Mouse (Mus musculus) urinary bladder, adult 2 months (tissue): Measurements from ENCODE around the gene Scfd2. TPM values are rescaled to one million over a fixed set of nuclear protein-coding genes. Genes with fewer than 3 reads are reported as not detected.
A peak's percentile ranks its signal among the peaks of the same experiment; 100 is the strongest.

Source experiments
- DNase-seq: peaks from one replicate; pipeline ENCODE4 v3.0.0; 2022; ENCODE audit warnings: low spot score
- polyA plus RNA-seq: library from polyadenylated mRNA; depleted of rRNA; stranded (reverse); fragments of >200 nt; gene quantifications from 2 replicates; pipeline ENCODE4 v1.2.3, GENCODE M21; 2012

The Scfd2 gene
- polyA plus RNA-seq, 1 experiment, result 9.1 TPM

DNA sequence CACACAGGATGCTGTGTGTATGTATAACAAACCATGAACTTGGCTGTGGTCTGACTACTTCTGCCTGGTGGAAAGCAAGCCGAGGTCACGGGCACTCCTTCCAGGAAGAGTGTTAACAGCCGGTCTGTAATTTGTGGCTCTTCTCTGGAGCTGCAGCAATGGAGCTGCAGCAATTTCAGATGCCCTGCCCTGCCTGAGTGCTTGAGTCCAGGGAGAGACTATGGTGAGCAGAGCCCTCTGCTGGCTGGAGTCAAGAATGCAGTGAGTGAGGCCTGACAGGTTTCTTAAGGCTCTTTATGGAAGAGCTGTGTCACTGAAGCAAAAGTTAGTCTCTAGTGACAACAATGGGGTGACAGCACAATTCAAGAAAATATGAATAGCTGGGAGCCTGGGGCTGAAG lies 253.8 kb downstream of the Scfd2 start:
- peak; percentile 59 for DNase-seq

DNA sequence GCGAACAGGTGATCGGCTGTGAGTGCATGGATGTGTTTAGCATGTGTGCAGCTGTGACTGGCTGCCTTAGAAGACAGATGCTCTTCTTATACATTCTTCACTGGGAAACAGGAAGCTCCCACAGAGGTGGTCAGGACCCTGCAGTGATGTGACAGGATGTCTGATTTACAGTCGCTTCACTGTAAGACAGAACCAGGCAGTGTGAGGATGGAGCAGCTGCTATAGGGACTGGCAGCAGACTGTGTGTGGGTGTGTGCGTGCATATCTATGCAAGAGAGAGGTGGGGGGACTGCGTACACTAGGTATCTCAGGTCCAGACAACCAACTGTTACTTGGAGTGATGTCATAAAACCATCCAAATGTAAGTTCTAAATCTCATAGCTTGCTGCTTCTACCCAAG lies 254.3 kb downstream of the Scfd2 start:
- DNase-seq, result no peak

DNA sequence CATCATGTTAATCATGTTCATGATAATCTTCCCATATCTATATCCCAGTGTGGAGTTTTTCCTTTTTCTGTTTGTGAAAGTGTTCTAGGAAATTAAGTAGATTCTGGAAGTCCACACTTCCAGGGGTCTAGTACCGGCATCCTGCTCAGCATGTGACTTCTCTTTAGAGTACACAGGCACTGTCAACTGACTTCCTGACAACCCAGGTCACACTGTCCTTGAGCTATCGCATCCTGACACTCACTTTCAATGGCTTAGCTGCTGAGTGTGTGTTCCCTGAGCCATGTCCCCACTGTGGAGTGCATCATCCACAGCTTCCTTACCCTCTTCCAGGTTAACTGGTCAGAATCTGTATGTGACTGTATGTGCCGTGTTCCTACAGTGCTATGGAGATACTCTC lies 258.2 kb downstream of the Scfd2 start:
- no peak for DNase-seq

DNA sequence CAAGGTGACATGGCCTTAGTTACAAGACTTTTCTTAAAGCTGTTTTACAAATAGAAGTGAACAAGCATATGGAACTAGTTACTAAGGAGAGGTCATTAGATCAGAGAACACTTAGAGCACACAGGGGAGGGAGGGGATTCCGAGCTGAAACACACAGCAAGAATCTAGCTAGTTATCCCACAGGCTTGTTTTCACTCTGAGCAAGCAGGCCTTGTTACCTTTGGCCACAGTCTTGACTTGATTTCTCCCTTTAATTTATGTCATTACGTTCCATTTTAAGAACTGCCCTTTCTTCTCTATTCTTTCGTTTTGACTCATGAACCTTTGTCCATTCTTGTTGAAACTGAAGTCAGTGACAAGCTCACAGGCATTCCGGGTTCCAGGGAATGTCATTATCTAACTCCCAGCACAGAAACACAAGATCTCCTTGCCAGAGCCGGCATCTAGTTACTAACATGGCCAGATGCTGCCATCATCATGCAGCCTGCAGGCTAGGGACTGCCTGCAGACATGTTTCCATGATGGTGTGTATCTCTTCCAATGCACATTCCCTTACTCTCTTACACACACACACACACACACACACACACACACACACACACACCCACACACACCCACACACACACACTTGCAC lies 263.7 kb downstream of the Scfd2 start:
- no peak for DNase-seq

DNA sequence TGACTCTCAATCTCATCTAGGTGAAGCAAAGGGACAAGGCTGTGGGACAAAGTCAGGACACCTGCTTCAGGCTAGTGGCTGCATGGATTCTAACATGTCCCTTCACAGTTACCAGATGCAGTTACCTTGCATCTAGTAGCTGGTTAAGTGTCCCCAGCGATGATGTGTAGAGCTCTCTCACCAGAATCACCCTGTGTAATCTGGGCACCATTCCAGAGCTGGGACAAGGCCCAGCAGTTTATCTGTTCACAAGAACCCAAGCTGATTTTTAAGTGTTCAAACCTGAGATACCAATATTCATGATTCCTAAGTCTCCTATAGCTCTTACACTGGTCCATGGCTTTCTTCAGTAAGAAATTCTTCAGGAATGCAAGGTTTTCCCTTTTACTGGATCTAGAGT lies 264.4 kb downstream of the Scfd2 start:
- DNase-seq, result no peak

DNA sequence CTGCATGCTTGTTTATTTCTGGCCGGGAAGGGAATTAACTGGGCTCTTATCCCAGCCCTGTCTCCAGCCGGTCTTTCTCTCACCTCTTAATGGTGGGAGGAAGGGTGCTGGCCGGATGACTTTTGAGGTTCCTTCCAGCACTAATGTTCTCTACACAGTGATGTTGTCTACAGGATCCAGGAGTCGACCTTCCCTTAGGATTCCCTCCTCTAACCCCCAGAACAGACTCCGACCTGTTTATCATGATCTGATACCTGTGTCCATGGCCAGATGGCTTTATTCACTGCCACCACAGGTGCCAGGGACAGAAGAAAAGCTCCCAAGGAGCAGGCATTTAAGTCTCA lies 265.1 kb downstream of the Scfd2 start:
- DNase-seq, result no peak

DNA sequence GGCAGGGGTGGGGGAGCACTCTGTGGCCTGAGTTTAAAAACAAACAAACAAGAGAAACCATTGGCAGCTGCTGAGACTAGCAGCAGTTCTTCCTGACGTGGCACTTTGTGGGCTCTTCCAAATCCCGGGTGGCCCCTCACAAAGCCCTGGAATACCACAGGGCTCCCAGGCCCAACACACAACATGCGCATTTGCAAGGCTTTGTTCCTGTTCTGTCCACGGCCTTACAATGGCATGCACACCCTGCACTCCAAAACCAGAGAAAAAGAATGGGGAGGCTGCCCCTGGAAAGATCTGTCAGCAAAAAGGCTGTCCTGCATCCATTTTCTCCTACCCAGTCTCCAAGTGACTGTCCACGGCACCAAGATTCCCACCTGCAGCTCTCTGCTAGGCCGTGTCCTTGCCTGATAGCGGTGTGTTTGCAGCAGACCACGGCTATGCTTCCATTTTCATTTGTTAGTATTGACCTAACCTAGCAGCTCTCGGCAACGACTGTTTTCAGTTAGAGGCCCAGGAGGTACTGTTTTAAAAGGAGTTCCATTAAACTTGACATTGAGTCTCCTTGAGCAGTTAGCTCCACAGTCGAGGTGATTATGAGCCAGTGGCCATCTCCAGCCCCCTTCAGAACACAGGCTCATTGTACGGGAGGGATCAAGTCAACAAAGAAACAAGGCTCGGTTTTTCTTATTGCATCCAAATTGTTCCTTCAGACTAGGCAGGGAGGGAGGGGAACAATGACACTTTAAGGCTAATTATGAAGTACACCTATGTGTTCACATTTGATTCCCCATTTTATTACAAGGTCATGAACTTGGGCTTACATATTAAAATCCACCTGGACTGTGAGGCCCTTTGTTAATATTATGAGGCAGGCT lies 265.7 kb downstream of the Scfd2 start:
- no peak for DNase-seq

DNA sequence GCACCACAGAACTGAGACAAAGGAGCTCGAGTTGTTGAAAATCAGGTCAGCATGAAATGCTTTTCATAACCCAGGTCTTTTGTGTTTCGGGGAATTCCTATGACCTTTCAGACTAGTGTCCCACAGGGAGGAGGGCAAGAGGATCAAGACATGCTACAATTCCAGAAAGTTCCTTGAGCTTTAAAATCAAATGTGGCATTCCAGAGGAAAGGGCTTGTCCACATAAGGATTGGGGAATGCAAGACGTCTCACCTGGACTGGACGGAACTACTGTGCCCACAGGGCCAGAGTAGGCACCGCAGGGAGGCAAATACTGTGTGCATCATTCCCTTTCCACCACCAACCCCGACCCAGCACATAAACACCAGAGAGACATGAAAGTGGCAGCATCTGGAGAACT lies 266.4 kb downstream of the Scfd2 start:
- DNase-seq, result no peak

DNA sequence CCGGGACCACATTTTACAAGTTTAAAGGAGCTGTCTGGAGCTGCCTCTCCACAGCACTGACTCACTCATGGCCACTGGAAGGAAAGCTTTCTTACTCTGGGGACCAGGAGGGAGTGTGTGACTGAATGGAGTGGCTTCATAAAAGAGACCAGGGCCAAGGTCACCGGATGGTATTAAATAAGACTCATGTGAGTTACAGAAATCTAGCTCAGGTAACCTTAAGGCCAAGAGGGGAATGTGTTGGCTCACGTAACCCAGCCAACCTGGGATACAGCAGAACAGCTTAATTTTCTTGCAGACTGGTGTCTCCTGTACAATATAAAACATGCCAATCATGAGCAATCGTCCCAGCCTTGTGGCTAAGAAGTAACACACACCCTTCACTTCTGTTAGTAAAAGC lies 267.0 kb downstream of the Scfd2 start:
- DNase-seq, result no peak

DNA sequence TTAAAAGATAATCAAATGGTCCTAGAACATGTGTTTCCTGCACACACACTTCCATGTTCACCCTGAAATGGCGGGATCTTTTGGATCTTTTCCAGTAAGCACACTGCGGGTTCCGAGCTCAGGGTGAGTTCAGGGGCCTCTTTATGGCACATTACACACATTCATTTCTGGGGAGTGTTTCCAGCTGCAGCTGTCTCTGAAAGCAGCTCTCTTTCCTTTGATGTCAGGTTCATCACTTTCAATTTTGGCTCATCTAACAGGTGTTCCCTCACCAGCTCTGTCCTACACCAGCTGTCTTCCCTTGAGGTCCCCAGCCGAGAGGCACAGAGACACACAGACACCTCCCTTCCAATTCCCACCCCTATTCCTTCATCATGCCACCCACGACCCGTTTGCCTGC lies 270.5 kb downstream of the Scfd2 start:
- no peak for DNase-seq

DNA sequence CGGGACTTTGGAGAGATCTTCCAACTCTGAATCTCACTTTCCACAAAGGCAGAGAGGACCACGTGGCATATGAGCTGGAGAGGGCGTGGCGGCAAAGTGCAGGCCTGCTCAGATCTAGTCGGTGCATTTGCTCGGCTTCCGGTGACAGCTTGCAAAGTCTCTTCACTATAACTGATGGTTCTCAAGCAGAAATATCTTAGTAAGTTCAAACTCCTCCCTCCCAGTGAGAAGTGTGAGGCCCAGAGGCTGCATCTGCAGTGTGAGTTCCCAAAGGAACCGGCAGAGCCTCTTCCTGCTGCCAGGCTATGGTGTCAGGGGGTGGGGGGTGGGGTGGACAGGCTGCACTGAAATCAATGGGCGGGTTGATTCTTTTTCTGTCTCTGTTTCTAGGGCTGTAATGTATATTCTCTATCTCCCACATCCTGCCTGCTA lies 271.2 kb downstream of the Scfd2 start:
- no peak for DNase-seq

DNA sequence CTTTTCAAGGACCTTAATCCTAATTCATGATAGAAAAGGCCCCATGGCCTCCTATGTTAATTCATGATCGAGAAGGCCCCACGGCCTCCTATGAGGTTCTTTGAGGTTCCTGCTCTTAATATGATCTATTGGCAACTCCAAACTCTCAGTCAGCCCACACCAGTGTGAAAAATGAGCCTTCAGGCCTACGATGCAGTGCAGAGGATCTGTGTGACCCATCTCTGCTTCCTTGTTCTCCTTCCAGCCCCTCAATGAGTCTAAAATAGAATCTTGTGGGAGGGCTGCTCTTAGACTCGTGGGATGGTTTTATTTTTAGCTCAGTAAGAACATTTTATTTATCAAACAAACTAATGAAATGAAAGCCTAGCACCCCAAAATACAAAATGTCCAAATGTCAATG lies 274.9 kb downstream of the Scfd2 start:
- DNase-seq, result no peak

DNA sequence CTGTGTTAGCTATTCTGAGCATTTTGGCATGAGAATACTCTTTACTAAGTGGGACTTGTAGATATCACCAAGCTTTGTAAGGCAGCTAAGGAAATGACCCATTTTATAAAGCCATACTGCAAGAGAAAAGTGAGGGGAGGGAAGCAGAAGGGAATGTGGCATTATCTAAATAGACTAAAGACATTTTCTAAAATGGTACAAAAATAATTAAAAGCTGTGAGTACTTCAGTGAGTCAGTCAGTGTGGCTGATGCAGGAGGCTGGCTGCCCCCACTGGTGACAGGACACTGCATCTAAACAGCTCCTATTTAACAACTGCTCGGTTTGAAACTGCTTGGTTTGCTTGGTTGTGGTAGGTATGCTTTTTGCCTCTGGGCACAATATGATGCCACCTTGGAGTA lies 276.6 kb downstream of the Scfd2 start:
- no peak for DNase-seq

DNA sequence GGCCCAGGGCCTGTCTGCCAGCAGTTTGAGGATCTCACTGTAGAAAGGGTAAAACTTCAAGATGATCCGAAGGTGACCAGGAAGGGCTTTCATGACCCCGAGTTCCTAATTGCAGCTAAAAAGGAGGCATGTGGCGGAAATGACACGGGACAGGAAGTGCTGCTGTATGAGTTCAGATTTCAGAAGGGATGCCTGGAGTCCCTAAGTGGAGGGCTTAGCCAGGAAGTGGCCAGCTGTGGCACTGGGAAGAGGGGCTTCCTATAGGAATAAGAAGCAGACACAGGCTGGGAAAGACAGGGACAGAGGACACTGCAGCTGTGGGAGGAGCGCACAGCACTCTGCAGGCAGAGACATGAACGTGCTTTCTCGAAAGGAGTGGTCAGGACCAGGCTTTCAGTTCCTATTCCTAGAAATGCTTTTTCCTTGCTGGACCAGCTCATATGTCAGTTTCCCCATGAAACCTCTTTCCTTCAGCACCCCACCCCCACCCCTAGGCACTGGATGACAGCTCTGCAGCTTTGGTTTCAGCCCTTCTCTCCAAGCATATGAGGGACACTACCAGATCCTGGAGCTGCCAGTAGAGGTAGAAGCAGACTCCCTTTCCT lies 277.7 kb downstream of the Scfd2 start:
- DNase-seq, result no peak

DNA sequence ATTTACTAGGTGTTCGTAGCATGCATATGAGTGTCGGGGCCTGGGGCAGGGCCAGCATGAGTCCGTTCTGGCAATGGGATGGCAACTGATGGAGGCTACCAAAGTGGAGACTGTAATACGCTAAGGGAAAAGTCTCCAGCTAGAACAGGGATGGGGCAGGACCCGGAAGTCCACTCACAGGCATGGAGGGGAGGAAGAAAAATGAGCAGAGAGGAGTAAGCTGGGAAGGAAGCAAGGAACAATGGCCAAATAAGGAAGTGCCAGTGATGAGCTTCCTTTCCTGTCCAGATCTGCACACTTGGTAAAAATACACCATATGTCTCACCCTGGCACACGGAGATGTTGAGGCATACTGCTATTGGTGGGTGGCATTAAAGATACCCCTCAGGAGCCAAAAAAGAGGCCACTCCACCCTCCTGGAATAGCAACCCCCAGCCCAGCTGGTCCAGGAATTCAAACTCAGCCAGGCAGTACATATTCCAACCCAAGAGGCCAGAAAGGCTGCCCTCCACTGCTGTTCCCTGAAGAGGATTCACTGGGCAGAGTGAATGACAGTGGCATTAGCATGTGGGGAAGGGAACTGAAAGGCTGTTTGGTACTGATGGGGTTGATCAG lies 278.8 kb downstream of the Scfd2 start:
- no peak for DNase-seq

DNA sequence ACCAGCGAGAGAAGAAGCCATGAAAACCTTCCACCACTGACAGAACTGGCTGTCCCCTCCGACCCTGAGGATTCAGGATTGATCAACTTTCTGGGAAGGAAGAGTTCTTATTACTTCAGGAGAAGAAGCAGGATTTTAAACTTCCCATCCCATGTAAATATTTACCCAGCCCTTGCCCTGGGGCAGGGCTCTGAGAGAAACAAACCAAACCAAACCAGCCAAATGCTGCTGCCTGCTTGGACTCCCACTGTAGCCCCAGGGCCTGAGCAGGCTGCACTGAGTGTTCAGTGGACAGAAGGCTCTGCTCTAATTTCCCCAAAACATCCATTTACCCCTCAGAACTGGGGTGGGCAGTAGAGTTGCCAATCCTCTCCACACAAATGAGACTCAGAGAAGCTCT lies 280.6 kb downstream of the Scfd2 start:
- no peak for DNase-seq

DNA sequence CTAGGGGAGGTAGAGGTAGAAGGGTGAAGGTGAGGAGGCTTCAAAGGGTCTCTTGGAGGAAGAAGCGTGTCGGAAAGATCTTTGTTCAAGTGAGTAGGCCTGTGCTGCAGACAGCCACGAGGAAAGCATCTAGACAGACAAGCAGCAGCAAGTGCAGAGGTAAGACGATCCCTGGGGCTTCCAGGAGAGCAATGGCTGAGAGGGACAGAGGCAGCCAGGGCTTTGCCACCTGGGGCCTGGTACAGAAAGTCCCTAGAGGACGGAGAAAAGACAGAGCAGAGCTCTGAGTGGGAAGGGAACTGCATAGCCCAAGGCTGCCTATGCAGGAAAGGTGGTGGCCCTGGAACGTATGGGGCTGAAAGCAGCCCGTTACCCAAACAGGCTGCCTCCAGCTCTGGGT lies 281.3 kb downstream of the Scfd2 start:
- DNase-seq, result no peak

DNA sequence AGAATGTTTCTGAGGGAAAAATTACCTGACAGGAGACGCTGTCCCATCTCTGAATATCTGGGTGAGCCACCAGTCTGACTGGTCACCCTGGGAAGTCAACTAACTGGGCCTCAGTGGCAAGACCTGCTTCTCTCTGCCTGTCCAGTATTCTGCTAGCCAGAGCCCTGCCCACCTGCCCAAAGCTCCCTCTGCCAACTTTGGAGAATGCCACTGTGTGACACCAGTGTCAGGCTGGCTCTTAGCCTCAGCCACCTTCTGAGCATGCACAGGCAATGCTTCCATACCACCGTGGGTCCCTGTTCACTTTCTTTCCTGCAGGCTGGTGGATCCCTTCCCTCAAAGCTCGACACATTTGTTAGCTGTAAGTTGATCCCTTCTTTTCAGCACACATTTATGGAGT lies 281.8 kb downstream of the Scfd2 start:
- no peak for DNase-seq

DNA sequence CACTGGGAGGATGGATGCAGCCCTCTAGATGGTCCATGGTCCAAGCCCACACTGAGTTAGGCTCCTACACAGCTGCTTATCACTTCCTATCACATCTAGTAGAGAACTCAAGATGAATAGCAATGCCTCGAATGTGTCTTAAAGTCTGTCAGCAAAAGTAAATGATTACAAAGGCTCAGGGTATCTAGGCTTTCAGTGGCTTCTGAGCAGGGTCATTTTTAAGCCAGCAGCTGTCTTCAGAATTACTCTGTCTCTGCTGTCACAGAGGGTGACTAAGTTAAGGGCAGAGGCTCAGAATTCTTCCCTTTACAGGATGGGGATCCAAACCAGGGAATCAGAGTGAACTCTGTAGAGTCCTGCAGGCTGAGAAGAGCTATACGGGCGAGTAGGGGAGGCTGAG lies 284.6 kb downstream of the Scfd2 start:
- DNase-seq, result no peak

DNA sequence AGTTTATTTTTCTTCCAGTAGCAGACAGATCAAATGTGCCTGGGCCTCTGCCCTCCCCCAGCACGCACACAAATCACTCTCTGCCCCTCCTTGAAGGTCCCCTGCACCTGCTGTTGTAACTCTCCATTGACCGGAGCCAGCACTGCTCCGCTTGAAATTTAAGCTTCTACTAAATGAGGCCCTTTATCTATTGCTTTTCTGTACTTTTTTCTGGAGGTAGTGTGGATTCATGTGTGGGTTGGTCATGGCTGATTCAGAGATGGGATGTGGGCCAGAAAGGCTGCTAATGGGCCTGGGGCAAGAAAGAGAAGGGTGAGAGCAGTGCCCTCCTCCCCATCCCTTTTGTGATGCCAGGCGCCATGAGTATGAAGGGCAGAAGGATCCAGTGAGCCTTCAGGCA lies 285.1 kb downstream of the Scfd2 start:
- no peak for DNase-seq

DNA sequence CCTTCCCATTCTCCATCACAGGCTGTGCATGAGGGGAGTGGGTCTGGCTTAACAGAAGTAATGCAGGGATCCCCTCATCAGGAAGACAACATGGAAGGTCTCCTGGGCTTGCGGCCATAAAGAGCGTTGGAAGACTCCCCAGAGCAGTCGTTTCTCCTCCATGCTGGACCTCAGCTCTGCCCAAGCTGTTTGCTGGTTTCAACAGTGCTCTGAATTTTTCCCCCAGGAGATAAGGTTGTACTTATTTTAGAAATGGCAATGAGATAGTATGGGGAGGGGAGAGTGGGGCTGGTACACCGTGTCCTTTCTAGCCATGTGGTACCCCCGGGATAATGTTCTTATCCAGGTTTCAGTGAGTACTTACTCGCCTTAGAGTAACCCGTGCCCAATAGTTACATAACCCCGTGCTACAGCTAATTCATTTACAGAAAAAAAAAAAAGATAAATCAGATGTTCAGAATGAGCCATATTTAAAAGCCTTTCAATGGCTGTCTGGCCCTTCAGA lies 285.9 kb downstream of the Scfd2 start:
- no peak for DNase-seq

DNA sequence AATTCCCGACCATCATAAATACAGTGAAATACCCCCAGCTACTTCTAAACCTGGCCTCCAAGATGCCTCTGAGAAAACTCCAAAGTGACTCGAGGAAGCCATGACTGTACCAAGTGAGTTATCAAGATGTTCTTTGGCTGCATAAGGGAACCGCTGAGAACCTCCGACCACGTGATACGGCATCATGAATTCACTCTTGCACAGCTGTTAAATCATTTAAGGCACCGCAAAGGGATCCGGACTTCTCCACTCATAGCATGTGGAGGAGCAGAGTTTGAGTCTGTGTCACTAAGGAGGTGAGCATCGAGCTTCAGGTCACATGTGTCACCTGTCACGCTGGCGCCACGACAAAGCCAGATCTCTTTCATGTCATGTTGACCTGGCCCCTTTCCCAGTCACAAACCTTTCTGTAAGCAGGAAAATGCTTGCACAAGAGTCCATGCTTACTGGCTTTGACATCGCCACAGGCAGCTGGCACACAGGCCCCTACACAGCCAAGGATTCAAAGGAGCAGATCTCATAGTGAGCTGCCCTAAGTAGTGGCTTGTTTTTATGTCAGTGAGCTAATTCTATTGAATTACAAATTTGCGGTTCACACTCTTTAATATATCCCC lies 287.0 kb downstream of the Scfd2 start:
- DNase-seq, result no peak
